Mouse (Mus musculus): ENCODE measurements around the gene Dscaml1. TPM values are rescaled to one million over a fixed set of nuclear protein-coding genes. Genes with fewer than 3 reads are reported as not detected.

Dscaml1 gene
- polyA plus RNA-seq (2014; fragmentation: Illumina TruSeq; extraction: RNeasy Lipid Tissue Mini Kit (QIAGEN cat#74804)), result not detected

DNA sequence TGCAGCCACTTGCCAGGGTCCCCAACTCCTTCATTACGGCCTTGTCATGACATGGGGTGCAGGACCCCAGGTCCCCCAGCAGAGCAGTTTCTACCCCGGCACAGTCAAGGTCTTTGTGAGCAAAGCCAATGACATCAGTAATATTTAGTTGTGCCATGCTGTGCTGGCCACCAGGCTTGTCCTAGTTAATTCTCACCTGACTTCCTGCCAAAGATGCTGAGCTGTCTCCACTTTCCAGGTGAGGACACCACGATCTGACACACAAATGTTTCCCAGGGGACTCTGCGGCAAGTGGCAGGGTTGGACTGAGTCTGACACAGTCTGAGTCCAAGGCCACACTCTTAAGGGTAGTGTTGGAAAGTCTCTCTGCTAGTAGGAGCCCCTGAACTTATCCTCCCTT, at the start of gene Dscaml1:
Gene Dscaml1 (plus strand): TSS at position 173 of the 400 bp plus-strand sequence.

DNA sequence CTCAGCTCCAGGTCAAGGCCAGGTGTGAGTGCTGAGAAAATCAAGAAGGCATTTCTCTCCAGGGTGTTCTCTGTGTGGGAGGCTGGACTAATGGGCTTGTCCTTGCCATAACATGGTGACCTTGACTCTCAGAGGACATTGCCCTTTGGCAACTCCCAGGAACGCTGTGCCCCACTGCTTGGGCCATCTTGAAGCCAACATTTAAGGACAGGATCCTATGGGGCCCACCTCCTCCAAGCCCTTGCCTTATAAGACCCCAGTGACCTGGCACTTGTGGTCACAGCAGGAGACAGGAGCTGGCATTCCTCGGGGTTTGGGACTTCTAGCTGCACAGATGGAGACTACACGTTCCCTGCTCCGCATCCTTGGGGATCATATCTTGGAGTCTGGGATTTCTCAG, 27.0 kb upstream of the Dscaml1 start, which contains the start of gene Fxyd2:
Gene Fxyd2 (plus strand): TSS at position 236 of the 400 bp plus-strand sequence.

Other genes with a start within 250 kb of the Dscaml1 start
- gene BC049352, start 244.6 kb upstream of the Dscaml1 start, polyA plus RNA-seq (2014; fragmentation: Illumina TruSeq; extraction: RNeasy Lipid Tissue Mini Kit (QIAGEN cat#74804)), result not detected
- not detected for gene Tmprss4, start 222.5 kb upstream of the Dscaml1 start, polyA plus RNA-seq (2014; fragmentation: Illumina TruSeq; extraction: RNeasy Lipid Tissue Mini Kit (QIAGEN cat#74804))
- 0.51 TPM for gene Il10ra, start 157.5 kb upstream of the Dscaml1 start, polyA plus RNA-seq (2014; fragmentation: Illumina TruSeq; extraction: RNeasy Lipid Tissue Mini Kit (QIAGEN cat#74804))
- gene Tmprss13, start 107.5 kb upstream of the Dscaml1 start, polyA plus RNA-seq (2014; fragmentation: Illumina TruSeq; extraction: RNeasy Lipid Tissue Mini Kit (QIAGEN cat#74804)), result 4.1 TPM
- gene Fxyd6, start 56.4 kb upstream of the Dscaml1 start, polyA plus RNA-seq (2014; fragmentation: Illumina TruSeq; extraction: RNeasy Lipid Tissue Mini Kit (QIAGEN cat#74804)), result 5.8 TPM
- gene Fxyd2, start 27.0 kb upstream of the Dscaml1 start, polyA plus RNA-seq (2014; fragmentation: Illumina TruSeq; extraction: RNeasy Lipid Tissue Mini Kit (QIAGEN cat#74804)), result not detected

All from ovary, adult 10 weeks (tissue).